Mouse (Mus musculus) CH12.LX (cell line): ENCODE results near the gene Pde4d.

Experiments
- CTCF ChIP-seq, 2 experiments: IDR thresholded peaks in 1 of 2; conservative IDR thresholded peaks in 1 of 2; 2 replicates each; pipeline ENCODE4 v1.5.1; 2011 to 2012; ENCODE audit warnings: low read depth in 2 of 2, low read length in 2 of 2, improper control_type of control experiment in 1 of 2, inconsistent platforms in 1 of 2, mild to moderate bottlenecking in 1 of 2, moderate library complexity in 1 of 2
- EP300 ChIP-seq: IDR thresholded peaks from 2 replicates; pipeline ENCODE4 v1.6.1; 2011; ENCODE audit warnings: low read length, improper control_type of control experiment
- IRF4 ChIP-seq: IDR thresholded peaks from 2 replicates; pipeline ENCODE4 v1.6.1; 2014; ENCODE audit warnings: low read depth, mild to moderate bottlenecking, inconsistent platforms, low read length, improper control_type of control experiment
- MAFK ChIP-seq: IDR thresholded peaks from 2 replicates; pipeline ENCODE4 v1.6.1; 2011; ENCODE audit warnings: low read length, improper control_type of control experiment; ENCODE audit not compliant: insufficient replicate concordance
- MXI1 ChIP-seq: IDR thresholded peaks from 2 replicates; pipeline ENCODE4 v1.6.1; 2011; ENCODE audit warnings: mild to moderate bottlenecking, low read depth, low read length, improper control_type of control experiment
- POLR2A ChIP-seq: IDR thresholded peaks from 2 replicates; pipeline ENCODE4 v1.6.1; 2011; ENCODE audit warnings: low read depth, mild to moderate bottlenecking, improper control_type of control experiment, low read length
- USF1 ChIP-seq: IDR thresholded peaks from 2 replicates; pipeline ENCODE4 v1.6.1; 2014; ENCODE audit warnings: low read depth, mild to moderate bottlenecking, inconsistent platforms, low read length, improper control_type of control experiment

GRCm38 (mm10) chr13:109864311-109864710, 1414.6 kb downstream of the Pde4d start:
- TF ChIP-seq USF1 (no peak), EP300 (no peak), POLR2A (no peak), CTCF (conservative IDR thresholded peaks at IDR 0.05 in 1 of 2, IDR thresholded peaks at IDR 0.05 in 1 of 2; ENCODE audit: low read depth in 2 of 2, low read length in 2 of 2) (no peak), IRF4 (no peak), MAFK (no peak), MXI1 (no peak)
